Mouse (Mus musculus) hindlimb bud, embryonic 11.5 days (tissue): ENCODE data around the gene Cryzl1.

Experiments used
- DNase-seq: peaks from one replicate; pipeline ENCODE4 v3.0.0-alpha.2; 2012; ENCODE audit warnings: low read depth, low spot score; ENCODE audit errors: extremely low spot score

Cryzl1 gene

DNA sequence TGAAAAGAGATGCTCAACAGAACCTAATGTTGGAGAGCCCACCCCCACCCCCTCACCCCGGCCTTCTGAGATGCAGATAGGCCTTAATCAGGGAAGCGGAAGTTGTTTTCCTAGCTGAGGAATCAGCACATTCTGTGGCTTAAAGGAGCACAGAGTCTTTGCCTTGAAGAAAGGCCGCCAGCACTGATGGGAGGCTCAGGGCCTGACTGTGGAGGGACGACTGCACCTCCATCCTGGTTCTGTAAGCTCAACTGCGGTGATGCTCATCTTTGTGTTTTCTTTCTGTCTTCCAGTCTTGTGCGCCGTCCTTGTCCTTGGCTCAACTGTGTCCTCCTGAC is 12.1 kb upstream of the Cryzl1 start:
- DNase-seq = no peak

DNA sequence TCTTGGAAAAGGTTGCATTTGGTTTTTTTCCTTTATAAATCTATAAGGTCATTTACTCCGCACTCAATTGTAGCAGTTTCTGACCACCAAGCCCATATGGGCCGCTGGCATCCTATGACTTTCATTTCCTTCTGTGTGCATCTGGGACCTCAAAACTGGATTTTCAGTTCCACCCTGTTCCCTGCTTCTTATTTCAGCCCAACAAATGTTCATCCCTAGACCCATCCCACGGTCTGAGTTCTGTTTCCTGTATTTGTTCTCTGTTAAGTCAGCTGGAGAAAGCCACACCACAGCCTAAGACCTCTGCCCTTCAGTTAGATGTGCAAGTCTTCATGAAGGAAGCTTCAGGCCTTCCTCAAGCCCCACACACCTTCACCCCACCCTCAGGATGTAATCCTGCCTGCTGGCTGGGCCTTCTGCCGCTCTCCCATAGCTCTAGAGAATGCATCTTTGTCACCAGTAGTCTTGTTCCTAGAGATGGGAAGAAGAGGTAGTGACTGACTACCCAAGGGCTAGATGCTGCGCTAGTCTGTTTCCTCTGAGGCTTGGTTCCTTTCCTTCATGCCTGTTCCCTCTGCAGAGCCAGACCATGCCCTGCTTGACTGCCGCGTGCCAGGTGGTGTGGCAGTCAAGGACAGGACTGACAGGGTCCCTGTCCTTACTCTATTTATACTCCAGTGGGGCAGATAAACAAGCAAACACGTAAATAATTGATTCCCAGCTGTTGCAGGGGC is 11.6 kb upstream of the Cryzl1 start:
- DNase-seq = no peak

GRCm38 (mm10) chr16:91738505-91738904 is 9.7 kb upstream of the Cryzl1 start:
- no peak for DNase-seq

DNA sequence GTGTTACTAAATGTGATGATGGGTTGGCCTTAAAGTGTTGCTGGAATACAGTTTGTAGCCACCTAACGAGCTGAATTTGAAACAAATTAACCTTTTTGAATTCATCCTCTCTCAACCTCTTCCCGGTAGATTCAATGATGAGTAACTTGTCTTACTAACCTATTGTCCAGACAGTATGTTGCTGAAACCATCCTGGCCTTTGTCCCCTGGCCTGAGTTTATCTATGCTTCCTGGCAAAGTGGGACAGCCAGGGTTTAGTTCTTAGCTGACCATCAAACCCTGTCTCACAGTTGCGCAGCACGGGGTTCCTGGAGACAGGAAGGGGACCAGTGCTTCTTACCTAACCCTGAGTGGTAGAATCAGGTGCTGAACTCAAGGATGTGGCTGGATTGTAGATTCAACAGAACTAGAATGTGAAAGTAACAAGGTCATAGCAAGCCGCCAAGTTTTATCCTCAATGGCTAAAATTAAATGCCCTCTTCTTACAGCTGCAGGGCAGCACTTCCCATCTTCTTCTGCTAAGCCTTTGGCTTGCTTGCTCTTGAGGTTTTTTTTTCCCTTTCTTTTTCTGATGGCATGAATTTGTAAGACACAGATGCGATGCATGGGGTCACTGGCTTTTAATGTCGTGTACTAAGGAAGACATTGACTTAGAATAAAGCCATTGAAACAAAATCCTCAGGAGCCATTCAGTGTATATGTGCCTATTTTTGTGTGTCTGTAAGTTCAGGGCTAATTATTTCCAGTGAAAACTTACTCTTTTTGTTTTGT is 7.5 kb upstream of the Cryzl1 start:
- DNase-seq = no peak

- DNase-seq = no peak
Measured at GRCm38 (mm10) chr16:91734771-91735170, 6.0 kb upstream of the Cryzl1 start.

DNA sequence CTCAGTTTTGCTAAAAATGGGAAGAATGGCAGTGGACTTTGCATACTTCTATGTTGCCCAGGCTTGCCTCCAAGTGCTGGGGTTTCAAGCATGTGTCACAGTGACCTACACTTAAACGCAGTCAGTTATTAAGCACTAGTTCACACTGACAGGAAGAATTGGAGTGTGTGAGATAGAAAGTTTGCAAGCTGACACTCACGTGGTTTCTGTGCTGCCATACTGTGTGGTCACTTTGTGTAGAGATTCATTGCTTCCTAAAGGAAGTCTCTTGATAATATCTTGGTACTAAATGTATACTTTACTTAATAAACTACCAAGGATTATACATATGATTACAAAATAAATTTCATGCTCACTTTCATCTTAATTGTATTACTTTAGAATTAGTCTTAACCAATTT is 4.0 kb upstream of the Cryzl1 start:
- DNase-seq = no peak

GRCm38 (mm10) chr16:91730446-91730845 is 1.7 kb upstream of the Cryzl1 start:
- DNase-seq = no peak

DNA sequence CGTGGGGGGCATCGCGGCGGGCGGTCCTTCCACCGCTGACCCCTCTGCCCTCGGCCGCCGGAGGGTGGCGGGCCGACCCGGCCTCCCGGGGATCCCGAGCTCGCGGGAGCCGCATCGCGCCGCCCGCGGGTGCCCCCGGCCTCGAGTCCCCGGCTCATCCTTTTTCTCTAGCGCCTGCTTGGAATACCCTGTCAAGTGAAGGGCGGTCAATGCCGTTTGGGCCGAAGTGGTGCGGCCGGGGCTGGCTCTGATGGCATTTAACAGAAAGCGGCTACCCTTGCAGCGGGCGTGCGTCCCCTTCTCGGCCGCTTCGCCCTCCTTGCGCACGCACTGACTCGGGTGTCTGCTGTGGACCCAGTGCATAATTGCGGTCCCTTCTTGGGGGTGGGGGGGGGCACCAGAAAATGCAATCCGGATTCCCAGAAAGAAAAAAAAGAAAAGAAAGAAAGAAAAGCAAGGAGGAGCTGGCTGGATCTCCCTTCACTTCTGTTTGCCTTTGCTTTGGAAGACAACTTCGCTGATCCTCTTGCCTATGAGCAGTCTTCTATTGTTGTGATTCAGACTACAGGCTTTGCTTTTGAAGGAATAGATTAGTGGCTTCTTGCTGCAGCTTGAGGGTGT is 1.2 kb upstream of the Cryzl1 start:
- DNase-seq = no peak

- no peak for DNase-seq
Measured at GRCm38 (mm10) chr16:91729066-91729482, 299 bp upstream of the Cryzl1 start, which contains the start of gene Itsn1. TSS of gene Itsn1 (plus strand) at chr16:91729281.

GRCm38 (mm10) chr16:91727433-91727832 is 1.3 kb downstream of the Cryzl1 start:
- DNase-seq = no peak

- no peak for DNase-seq
Measured at GRCm38 (mm10) chr16:91724247-91724646, 4.5 kb downstream of the Cryzl1 start.

DNA sequence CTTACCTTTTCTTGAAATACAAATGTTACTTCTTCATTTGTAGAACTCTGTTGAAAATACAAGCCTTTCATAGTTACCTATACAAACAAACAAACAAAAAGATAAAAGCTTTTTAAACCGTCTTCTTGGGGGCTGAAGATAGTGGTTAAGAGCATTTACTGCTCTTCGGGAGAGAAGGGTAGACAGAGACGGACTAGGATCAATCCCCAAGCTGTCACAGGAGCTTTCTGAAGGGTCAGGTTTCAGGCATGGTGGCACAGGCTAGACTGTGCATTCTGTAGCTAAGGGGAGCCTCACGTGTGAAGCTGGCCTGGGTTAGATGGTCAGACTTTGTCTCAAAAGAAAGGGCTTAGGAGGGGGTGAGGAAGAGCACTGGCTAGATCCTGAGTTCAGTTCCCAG is 11.4 kb downstream of the Cryzl1 start:
- DNase-seq = no peak

GRCm38 (mm10) chr16:91716927-91717349 is 11.8 kb downstream of the Cryzl1 start:
- no peak for DNase-seq

DNA sequence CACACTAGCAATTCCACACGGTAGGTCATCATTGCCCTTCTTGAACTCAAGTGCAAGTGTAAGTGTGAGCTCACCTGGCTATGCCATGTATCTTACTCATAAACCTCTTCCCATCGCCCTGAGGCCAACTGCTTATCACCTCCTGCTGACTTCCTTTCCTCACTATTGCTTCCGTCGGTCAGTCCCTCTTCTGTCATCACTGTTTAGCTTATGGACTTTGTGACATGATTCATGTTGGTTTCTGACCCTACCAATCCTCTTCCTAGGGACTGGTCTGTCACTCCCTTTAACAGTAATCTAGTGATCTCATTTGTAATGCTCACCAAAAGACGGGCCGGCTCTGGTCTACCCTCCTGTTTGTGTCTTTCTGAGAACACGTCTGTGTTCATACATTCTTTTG is 18.5 kb downstream of the Cryzl1 start:
- no peak for DNase-seq

GRCm38 (mm10) chr16:91704603-91705340 is 24.0 kb downstream of the Cryzl1 start:
- no peak for DNase-seq

- DNase-seq = no peak
Measured at GRCm38 (mm10) chr16:91702771-91703188, 26.0 kb downstream of the Cryzl1 start.

- no peak for DNase-seq
Measured at GRCm38 (mm10) chr16:91701908-91702307, 26.9 kb downstream of the Cryzl1 start.

GRCm38 (mm10) chr16:91698995-91699394 is 29.8 kb downstream of the Cryzl1 start:
- DNase-seq = no peak

- no peak for DNase-seq
Measured at GRCm38 (mm10) chr16:91695108-91695755, 33.5 kb downstream of the Cryzl1 start.

- DNase-seq = peak; percentile 39
Measured at GRCm38 (mm10) chr16:91694455-91695084, 34.2 kb downstream of the Cryzl1 start.
